Mouse (Mus musculus) T-helper 17 cell (primary cell): Measurements from ENCODE around the gene Cfb.
"Not testable (repeated sequence)": the region's sequence is repeated elsewhere in the genome, so short reads cannot be mapped to it uniquely, and the experiment has no call there.

Experiments used
- in situ Hi-C, 2 experiments: fragments of 300-600 bp; cut with MboI, MseI; formaldehyde crosslinking; loops; 1 replicate in 1 of 2; 2 replicates in 1 of 2; pipeline ENCODE4 v1.15.1; 2025; ENCODE audit warnings: high pct_unique_total_duplicates in 2 of 2

The Cfb gene

GRCm38 (mm10) chr17:34862416-34863081, at the start of gene Cfb:
Gene Cfb, minus strand, starts transcription at chr17:34862518.
- in situ Hi-C loops = loop anchor here in 1 of 2 experiments (5.0 kb wide), 1 partner anchor 50 kb away; the partner anchor contains the start of gene Slc44a4

GRCm38 (mm10) chr17:34911945-34912351, 49.6 kb upstream of the Cfb start:
- in situ Hi-C loops = loop anchor here in 1 of 2 experiments (5.0 kb wide), 1 partner anchor 50 kb away; the partner anchor contains the start of gene Cfb

- in situ Hi-C loops = loop anchor here in 1 of 2 experiments (5.0 kb wide), 1 partner anchor 49 kb away; the partner anchor contains the start of gene Cfb
Observed at GRCm38 (mm10) chr17:34910982-34911381, 48.7 kb upstream of the Cfb start.

GRCm38 (mm10) chr17:34902895-34903294, 40.6 kb upstream of the Cfb start:
- in situ Hi-C loops = no loop called here

- in situ Hi-C loops = not testable (repeated sequence)
Observed at GRCm38 (mm10) chr17:34901948-34902347, 39.6 kb upstream of the Cfb start.

GRCm38 (mm10) chr17:34900826-34901225, 38.5 kb upstream of the Cfb start:
- in situ Hi-C loops = not testable (repeated sequence)

GRCm38 (mm10) chr17:34899890-34900243, 37.5 kb upstream of the Cfb start:
- in situ Hi-C loops = no loop called here

- in situ Hi-C loops = no loop called here
Observed at GRCm38 (mm10) chr17:34899053-34899889, 37.0 kb upstream of the Cfb start.

- in situ Hi-C loops = no loop called here
Observed at GRCm38 (mm10) chr17:34898706-34899052, 36.4 kb upstream of the Cfb start.

- in situ Hi-C loops = no loop called here
Observed at GRCm38 (mm10) chr17:34898160-34898586, 35.9 kb upstream of the Cfb start, which contains the start of the genes C2 and Ehmt2. Gene C2, minus strand, starts transcription at chr17:34898265. Gene Ehmt2, plus strand, starts transcription at chr17:34898469.

- in situ Hi-C loops = no loop called here
Observed at GRCm38 (mm10) chr17:34897373-34898159, 35.2 kb upstream of the Cfb start.

- in situ Hi-C loops = no loop called here
Observed at GRCm38 (mm10) chr17:34896366-34896765, 34.0 kb upstream of the Cfb start.

GRCm38 (mm10) chr17:34895724-34896123, 33.4 kb upstream of the Cfb start:
- in situ Hi-C loops = no loop called here

GRCm38 (mm10) chr17:34894801-34895530, 32.6 kb upstream of the Cfb start:
- in situ Hi-C loops = no loop called here

- in situ Hi-C loops = no loop called here
Observed at GRCm38 (mm10) chr17:34894074-34894597, 31.8 kb upstream of the Cfb start.

GRCm38 (mm10) chr17:34893072-34893824, 30.9 kb upstream of the Cfb start:
- in situ Hi-C loops = no loop called here

- in situ Hi-C loops = no loop called here
Observed at GRCm38 (mm10) chr17:34891377-34891776, 29.1 kb upstream of the Cfb start.

GRCm38 (mm10) chr17:34890074-34890743, 27.9 kb upstream of the Cfb start:
- in situ Hi-C loops = no loop called here

GRCm38 (mm10) chr17:34887942-34888341, 25.6 kb upstream of the Cfb start:
- in situ Hi-C loops = no loop called here

GRCm38 (mm10) chr17:34885615-34886014, 23.3 kb upstream of the Cfb start:
- in situ Hi-C loops = no loop called here
